Mouse (Mus musculus) myocyte (in vitro differentiated cells): ENCODE data around the gene Alpk3. TPM values are rescaled to one million over a fixed set of nuclear protein-coding genes. Genes with fewer than 3 reads are reported as not detected.

Source experiments
- H3K27me3 ChIP-seq: one replicate; pipeline ENCODE4 v1.6.1; 2011; ENCODE audit not compliant: control insufficient read depth, insufficient read depth, insufficient read length
- H3K36me3 ChIP-seq: one replicate; pipeline ENCODE4 v1.6.1; 2011; ENCODE audit not compliant: control insufficient read depth, insufficient read depth
- H3K4me2 ChIP-seq: one replicate; pipeline ENCODE4 v1.6.1; 2011; ENCODE audit warnings: low read depth, control low read depth
- H3K4me3 ChIP-seq: one replicate; pipeline ENCODE4 v1.5.1; 2011; ENCODE audit warnings: mild to moderate bottlenecking, control low read depth, moderate library complexity
- H3K79me2 ChIP-seq: one replicate; pipeline ENCODE4 v1.6.1; 2011; ENCODE audit not compliant: control insufficient read depth, insufficient read depth
- H3ac ChIP-seq: one replicate; pipeline ENCODE4 v1.6.1; 2011; ENCODE audit not compliant: control insufficient read depth, insufficient read length
- CEBPB ChIP-seq: IDR thresholded peaks from 2 replicates; pipeline ENCODE4 v1.6.1; 2011; ENCODE audit warnings: mild to moderate bottlenecking, moderate library complexity; ENCODE audit not compliant: poor library complexity, insufficient read depth, severe bottlenecking
- E2F4 ChIP-seq: IDR thresholded peaks from one replicate; pipeline ENCODE4 v1.6.1; 2011; ENCODE audit warnings: mild to moderate bottlenecking, control low read depth, moderate library complexity; ENCODE audit not compliant: insufficient read depth
- MAX ChIP-seq: IDR thresholded peaks from one replicate; pipeline ENCODE4 v1.6.1; 2011; ENCODE audit warnings: low read depth, mild to moderate bottlenecking, control low read depth
- MYOD1 ChIP-seq, 3 experiments: IDR thresholded peaks; one replicate each; pipeline ENCODE4 v1.6.1; 2011; ENCODE audit warnings: control low read depth in 2 of 3, low read depth in 2 of 3, mild to moderate bottlenecking in 2 of 3, moderate library complexity in 1 of 3; ENCODE audit not compliant: insufficient read length in 2 of 3, control insufficient read depth in 1 of 3
- MYOG ChIP-seq, 3 experiments: IDR thresholded peaks; one replicate each; pipeline ENCODE4 v1.6.1; 2011; ENCODE audit warnings: control low read depth in 2 of 3, low read depth in 2 of 3, mild to moderate bottlenecking in 2 of 3; ENCODE audit not compliant: insufficient read length in 2 of 3, control insufficient read depth in 1 of 3, insufficient read depth in 1 of 3
- POLR2A ChIP-seq: IDR thresholded peaks from one replicate; pipeline ENCODE4 v1.6.1; 2011; ENCODE audit warnings: low read depth, mild to moderate bottlenecking, control low read depth, moderate library complexity; ENCODE audit not compliant: insufficient read length
- POLR2AphosphoS2 ChIP-seq: IDR thresholded peaks from one replicate; pipeline ENCODE4 v1.6.1; 2011; ENCODE audit warnings: low read depth, control low read depth; ENCODE audit not compliant: insufficient read length
- REST ChIP-seq: IDR thresholded peaks from one replicate; pipeline ENCODE4 v1.6.1; 2011; ENCODE audit warnings: mild to moderate bottlenecking, control low read depth, moderate library complexity; ENCODE audit not compliant: insufficient read depth, insufficient read length
- SRF ChIP-seq: IDR thresholded peaks from one replicate; pipeline ENCODE4 v1.6.1; 2011; ENCODE audit warnings: low read depth; ENCODE audit not compliant: control insufficient read depth, insufficient read length
- TCF12 ChIP-seq: IDR thresholded peaks from one replicate; pipeline ENCODE4 v1.6.1; 2011; ENCODE audit warnings: mild to moderate bottlenecking, control low read depth; ENCODE audit not compliant: poor library complexity, insufficient read depth, severe bottlenecking
- TCF3 ChIP-seq: IDR thresholded peaks from one replicate; pipeline ENCODE4 v1.6.1; 2011; ENCODE audit warnings: low read depth, control low read depth; ENCODE audit not compliant: insufficient read length
- USF1 ChIP-seq: IDR thresholded peaks from one replicate; pipeline ENCODE4 v1.6.1; 2011; ENCODE audit warnings: low read depth, mild to moderate bottlenecking, control low read depth, moderate library complexity
- polyA plus RNA-seq: library from polyadenylated mRNA; unstranded; fragments of >200 nt; fragmentation: generic; extraction: Trizol; gene quantifications from one replicate; pipeline ENCODE4 v1.2.1, GENCODE M21; 2012; ENCODE audit warnings: missing spikeins

Gene Alpk3
- polyA plus RNA-seq, 1 experiment = 22.4 TPM

- Histone ChIP-seq H3ac (no peak overlapping the region), H3K79me2 (no peaks in the 10 kb centered on the region), H3K4me2 (no peak overlapping the region), H3K36me3 (peaks cover 10% of the 10 kb centered on the region), H3K27me3 (no peaks in the 10 kb centered on the region), H3K4me3 (no peak overlapping the region)
- TF ChIP-seq MAX = no peak
- TF ChIP-seq REST = no peak
- TF ChIP-seq POLR2AphosphoS2 = no peak
- TF ChIP-seq SRF = no peak
- TF ChIP-seq USF1 = no peak
- TF ChIP-seq CEBPB = no peak
- no peak for TF ChIP-seq MYOG (IDR thresholded peaks at IDR 0.05; ENCODE audit: control insufficient read depth in 1 of 3, insufficient read depth in 1 of 3, insufficient read length in 2 of 3, low read depth in 2 of 3)
- TF ChIP-seq MYOD1 (IDR thresholded peaks at IDR 0.05; ENCODE audit: control insufficient read depth in 1 of 3, insufficient read length in 2 of 3, low read depth in 2 of 3) = no peak
Measured at GRCm38 (mm10) chr7:81024118-81024517, 33.3 kb upstream of the Alpk3 start.

DNA sequence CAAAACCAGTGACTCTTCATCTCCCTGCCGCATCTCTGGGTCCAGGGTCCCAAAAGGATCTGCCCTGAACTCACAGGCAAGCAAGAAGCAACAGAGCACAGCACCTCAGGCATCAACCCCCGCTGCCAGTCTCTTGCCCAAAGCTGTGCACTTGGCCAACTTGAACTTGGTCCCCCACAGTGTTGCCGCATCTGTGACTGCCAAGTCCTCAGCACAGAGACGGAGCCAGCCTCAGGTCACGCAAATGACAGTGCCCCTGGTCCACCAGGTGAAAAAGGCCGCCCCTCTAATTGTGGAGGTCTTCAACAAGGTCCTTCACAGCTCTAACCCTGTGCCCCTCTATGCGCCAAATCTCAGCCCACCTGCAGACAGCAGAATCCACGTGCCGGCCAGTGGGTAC lies 32.7 kb upstream of the Alpk3 start:
- Histone ChIP-seq H3K79me2 (no peaks in the 10 kb centered on the region), H3K4me2 (no peak overlapping the region), H3K36me3 (peaks cover 15% of the 10 kb centered on the region), H3K4me3 (no peak overlapping the region), H3ac (no peak overlapping the region), H3K27me3 (no peaks in the 10 kb centered on the region)
- no peak for TF ChIP-seq TCF3
- no peak for TF ChIP-seq TCF12
- TF ChIP-seq MAX = no peak
- no peak for TF ChIP-seq POLR2AphosphoS2
- TF ChIP-seq USF1 = no peak
- no peak for TF ChIP-seq POLR2A
- TF ChIP-seq CEBPB = no peak
- TF ChIP-seq MYOD1 (IDR thresholded peaks at IDR 0.05; ENCODE audit: control insufficient read depth in 1 of 3, insufficient read length in 2 of 3, low read depth in 2 of 3) = no peak
- no peak for TF ChIP-seq E2F4
- TF ChIP-seq SRF = no peak
- TF ChIP-seq REST = no peak
- TF ChIP-seq MYOG (IDR thresholded peaks at IDR 0.05; ENCODE audit: control insufficient read depth in 1 of 3, insufficient read depth in 1 of 3, insufficient read length in 2 of 3, low read depth in 2 of 3) = no peak

DNA sequence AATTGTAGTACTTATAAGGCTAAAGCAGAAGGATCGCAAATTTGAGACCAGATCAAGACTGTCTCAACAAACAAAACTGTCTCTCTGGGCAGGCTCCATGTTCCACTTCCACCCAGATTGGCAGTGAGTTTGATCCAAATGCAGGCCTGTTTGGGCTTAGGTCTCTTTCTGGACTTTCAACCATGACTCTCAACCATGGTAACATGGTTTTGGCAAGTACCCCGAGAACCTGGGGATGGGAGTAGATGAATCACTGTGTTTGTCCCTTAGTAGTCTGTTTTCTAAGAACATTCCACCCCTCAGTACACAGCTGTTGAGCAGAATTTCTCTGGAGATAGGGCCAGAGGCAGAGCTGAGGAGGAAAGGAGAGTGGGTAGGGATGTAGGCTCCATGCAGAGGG lies 31.6 kb upstream of the Alpk3 start:
- Histone ChIP-seq H3K79me2 (no peaks in the 10 kb centered on the region), H3ac (no peak overlapping the region), H3K36me3 (peaks cover 26% of the 10 kb centered on the region), H3K4me2 (no peak overlapping the region), H3K4me3 (no peak overlapping the region), H3K27me3 (no peaks in the 10 kb centered on the region)
- TF ChIP-seq E2F4 = no peak
- no peak for TF ChIP-seq REST
- TF ChIP-seq TCF3 = no peak
- TF ChIP-seq USF1 = no peak
- TF ChIP-seq CEBPB = no peak
- no peak for TF ChIP-seq MYOD1 (IDR thresholded peaks at IDR 0.05; ENCODE audit: control insufficient read depth in 1 of 3, insufficient read length in 2 of 3, low read depth in 2 of 3)
- TF ChIP-seq POLR2A = no peak
- no peak for TF ChIP-seq MYOG (IDR thresholded peaks at IDR 0.05; ENCODE audit: control insufficient read depth in 1 of 3, insufficient read depth in 1 of 3, insufficient read length in 2 of 3, low read depth in 2 of 3)
- TF ChIP-seq MAX = no peak
- TF ChIP-seq TCF12 = no peak
- TF ChIP-seq POLR2AphosphoS2 = no peak
- no peak for TF ChIP-seq SRF

DNA sequence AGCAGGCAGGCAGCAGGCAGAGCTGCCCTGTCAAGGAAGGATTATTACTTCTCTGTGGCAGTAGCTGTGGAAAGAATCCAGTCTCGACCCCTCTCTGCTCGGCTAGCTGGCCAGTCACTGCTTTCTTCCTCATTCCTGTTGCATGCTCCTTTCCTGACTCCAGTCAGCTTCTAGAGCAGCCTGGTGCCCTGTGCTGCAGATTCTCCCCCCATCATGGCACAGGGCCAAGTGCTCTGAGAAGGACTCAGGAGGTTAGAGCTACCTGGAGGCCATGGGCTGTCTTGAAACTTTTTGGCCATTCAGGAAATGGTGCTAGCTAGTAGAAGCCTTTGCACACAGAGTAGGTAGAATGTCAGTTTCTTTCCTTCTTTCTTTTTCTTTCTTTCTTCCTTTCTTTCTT lies 17.7 kb upstream of the Alpk3 start:
- H3ac ChIP-seq = no peak overlapping the region
- no peak overlapping the region for H3K4me3 ChIP-seq
- H3K27me3 ChIP-seq = no peaks in the 10 kb centered on the region
- no peaks in the 10 kb centered on the region for H3K79me2 ChIP-seq
- H3K36me3 ChIP-seq = peaks cover 11% of the 10 kb centered on the region
- TF ChIP-seq POLR2AphosphoS2 (no peak), CEBPB (no peak), MYOD1 (IDR thresholded peaks at IDR 0.05; ENCODE audit: control insufficient read depth in 1 of 3, insufficient read length in 2 of 3, low read depth in 2 of 3) (no peak), TCF3 (no peak), USF1 (no peak), POLR2A (no peak), E2F4 (no peak), REST (no peak), MAX (no peak), MYOG (IDR thresholded peaks at IDR 0.05; ENCODE audit: control insufficient read depth in 1 of 3, insufficient read depth in 1 of 3, insufficient read length in 2 of 3, low read depth in 2 of 3) (no peak), SRF (no peak), TCF12 (no peak)
- no peak overlapping the region for H3K4me2 ChIP-seq
